Mouse (Mus musculus): ENCODE results near the gene Gm9944. TPM values are rescaled to one million over a fixed set of nuclear protein-coding genes. Genes with fewer than 3 reads are reported as not detected.

Gm9944 gene
- polyA plus RNA-seq (2016; fragmentation: Nextera tagmentation; extraction: Ambion mirVana), result not detected in 2 replicates

DNA sequence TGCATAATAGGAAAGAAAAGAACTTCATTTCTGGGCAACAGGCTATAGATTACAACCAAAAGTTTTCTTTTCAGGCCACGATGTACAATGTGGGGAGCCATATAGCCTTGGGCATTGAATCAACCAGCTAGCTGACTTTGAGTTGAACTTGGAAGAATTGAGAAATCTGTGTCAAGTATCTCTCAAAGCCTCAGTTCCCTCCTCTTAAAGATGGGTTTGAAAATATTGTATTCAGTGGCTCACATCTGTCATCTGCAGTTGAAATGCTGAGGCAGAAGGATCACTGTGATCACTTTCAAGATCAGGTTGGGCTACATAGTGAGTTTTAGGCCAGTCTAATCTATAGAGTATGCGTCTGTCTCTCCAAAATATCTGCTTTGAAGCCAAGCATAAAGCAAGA lies at the start of gene Gm9944:
Gm9944 (minus strand) TSS at position 101 of the 400 bp plus-strand sequence.
- H3K27ac ChIP-seq, result no peak within 1 kb of the TSS
- H3K4me2 ChIP-seq, result no peak within 1 kb of the TSS
- no peak within 1 kb of the TSS for H3K9ac ChIP-seq
- peaks cover 48% of the 10 kb centered on the region; the same call in 1 of the 2 replicates for H3K9me3 ChIP-seq
- no peaks in the 10 kb centered on the region for H3K27me3 ChIP-seq
- 69% methylated on average over 2 of the region's 2 CpGs for WGBS
- no peaks in the 10 kb centered on the region for H3K36me3 ChIP-seq (replicated peaks)
- no peak within 1 kb of the TSS for H3K4me3 ChIP-seq (replicated peaks)
- ATAC-seq (ENCODE audit: low FRiP score), result no peak
- no peaks in the 10 kb centered on the region for H3K4me1 ChIP-seq

DNA sequence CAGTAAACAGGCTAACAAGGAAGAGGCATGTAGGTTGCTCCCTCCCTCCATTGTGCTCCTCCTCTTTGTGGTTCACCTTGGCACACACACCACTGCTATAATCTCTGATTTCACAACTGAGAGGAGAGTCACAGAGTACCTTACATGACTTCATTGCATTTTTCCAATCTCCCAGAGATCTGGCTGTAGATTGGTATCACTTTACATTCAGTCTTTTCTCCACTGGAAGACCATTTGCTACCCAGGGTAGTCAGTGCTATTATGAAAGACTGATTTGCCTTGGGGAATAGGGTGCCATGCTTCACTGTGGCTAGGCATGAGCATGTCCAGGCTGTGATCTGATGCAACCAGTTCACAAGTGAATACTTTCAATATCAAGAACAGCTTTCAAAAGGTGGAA lies 40.2 kb upstream of the Gm9944 start:
- no peaks in the 10 kb centered on the region for H3K4me1 ChIP-seq
- no peak overlapping the region for H3K27ac ChIP-seq
- no peak overlapping the region for H3K4me2 ChIP-seq
- no peak for ATAC-seq (ENCODE audit: low FRiP score)
- no peak overlapping the region for H3K9ac ChIP-seq
- peaks cover 41% of the 10 kb centered on the region; the same call in 1 of the 2 replicates for H3K9me3 ChIP-seq
- no peak overlapping the region for H3K4me3 ChIP-seq (replicated peaks)
- no peaks in the 10 kb centered on the region for H3K36me3 ChIP-seq (replicated peaks)
- H3K27me3 ChIP-seq, result no peaks in the 10 kb centered on the region

DNA sequence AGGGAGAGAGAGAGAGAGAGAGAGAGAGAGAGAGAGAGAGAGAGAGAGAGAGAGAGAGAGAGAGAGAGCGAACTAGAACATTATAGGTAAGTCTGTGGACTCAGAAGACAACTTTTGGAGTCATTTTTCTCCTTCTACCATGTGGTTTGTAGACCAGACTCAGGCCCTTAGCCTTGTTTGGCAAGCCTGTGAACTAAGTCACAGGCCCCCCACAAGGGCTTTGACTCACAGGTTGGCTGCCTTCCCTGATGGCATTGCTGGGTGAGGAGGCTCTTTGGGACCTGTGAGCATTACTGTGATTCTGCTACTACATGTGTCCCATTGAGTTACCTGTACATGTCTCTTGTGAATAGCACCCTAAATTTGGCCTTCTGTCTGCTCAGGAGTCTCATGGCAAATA lies 15.0 kb upstream of the Gm9944 start:
- Histone ChIP-seq H3K36me3 (replicated peaks) (no peaks in the 10 kb centered on the region), H3K27ac (no peak overlapping the region), H3K9ac (no peak overlapping the region), H3K4me3 (replicated peaks) (no peak overlapping the region), H3K9me3 (peaks cover 51% of the 10 kb centered on the region), H3K27me3 (no peaks in the 10 kb centered on the region), H3K4me1 (no peaks in the 10 kb centered on the region), H3K4me2 (no peak overlapping the region)
- ATAC-seq (ENCODE audit: low FRiP score), result no peak
- WGBS, result 43% methylated on average over 1 of the region's 1 CpGs

DNA sequence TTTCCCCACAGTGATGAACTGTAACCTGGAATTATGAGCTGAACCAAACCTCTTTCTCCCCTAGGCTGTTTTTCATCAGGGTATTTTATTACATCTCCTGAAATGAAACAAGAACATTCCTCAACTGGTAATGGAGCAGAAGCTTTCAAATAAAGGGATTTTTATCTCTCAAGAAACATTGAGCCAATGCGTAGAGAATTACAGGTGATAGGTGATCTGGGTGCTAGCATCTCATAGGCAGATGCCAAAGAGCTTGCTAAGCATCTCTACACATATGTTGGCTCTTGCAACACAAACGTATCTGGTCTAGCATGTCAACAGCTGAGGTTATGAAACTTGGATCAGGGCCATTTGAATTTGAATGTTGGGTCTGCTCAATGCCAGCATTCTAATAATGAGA lies 12.1 kb upstream of the Gm9944 start:
- Histone ChIP-seq H3K4me3 (replicated peaks) (no peak overlapping the region), H3K36me3 (replicated peaks) (no peaks in the 10 kb centered on the region), H3K27me3 (no peaks in the 10 kb centered on the region), H3K4me1 (no peaks in the 10 kb centered on the region), H3K9ac (no peak overlapping the region), H3K9me3 (peaks cover 50% of the 10 kb centered on the region), H3K27ac (no peak overlapping the region), H3K4me2 (no peak overlapping the region)
- no peak for ATAC-seq (ENCODE audit: low FRiP score)
- 80% methylated on average over 2 of the region's 2 CpGs for WGBS

DNA sequence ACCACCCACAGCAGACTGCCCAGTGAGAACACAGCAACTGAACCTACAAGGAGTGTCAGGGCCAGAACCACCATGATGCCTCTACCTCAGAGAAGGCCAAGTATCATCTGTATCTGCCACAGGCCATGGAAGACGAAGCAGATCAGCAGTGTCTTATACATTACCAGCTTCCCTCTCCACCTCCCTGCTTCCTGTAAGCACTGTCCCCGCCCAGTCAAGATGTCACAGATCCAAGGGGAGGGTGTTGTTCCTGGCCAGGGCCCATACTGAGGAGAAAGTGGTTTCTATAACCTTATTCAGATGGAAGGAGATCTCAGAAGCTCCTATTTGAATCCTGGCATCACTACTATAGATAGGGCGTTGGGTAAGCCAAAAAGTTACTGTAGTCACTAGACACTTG lies 10.5 kb upstream of the Gm9944 start, which contains the start of gene Aadacl3:
Aadacl3 (minus strand) TSS at position 101 of the 400 bp plus-strand sequence.
- Histone ChIP-seq H3K4me2 (no peak within 1 kb of the TSS), H3K36me3 (replicated peaks) (no peaks in the 10 kb centered on the region), H3K9ac (no peak within 1 kb of the TSS), H3K4me3 (replicated peaks) (no peak within 1 kb of the TSS), H3K9me3 (peaks cover 53% of the 10 kb centered on the region), H3K27ac (no peak within 1 kb of the TSS), H3K4me1 (no peaks in the 10 kb centered on the region), H3K27me3 (no peaks in the 10 kb centered on the region)
- no peak for ATAC-seq (ENCODE audit: low FRiP score)
- 74% methylated on average over 3 of the region's 3 CpGs for WGBS

DNA sequence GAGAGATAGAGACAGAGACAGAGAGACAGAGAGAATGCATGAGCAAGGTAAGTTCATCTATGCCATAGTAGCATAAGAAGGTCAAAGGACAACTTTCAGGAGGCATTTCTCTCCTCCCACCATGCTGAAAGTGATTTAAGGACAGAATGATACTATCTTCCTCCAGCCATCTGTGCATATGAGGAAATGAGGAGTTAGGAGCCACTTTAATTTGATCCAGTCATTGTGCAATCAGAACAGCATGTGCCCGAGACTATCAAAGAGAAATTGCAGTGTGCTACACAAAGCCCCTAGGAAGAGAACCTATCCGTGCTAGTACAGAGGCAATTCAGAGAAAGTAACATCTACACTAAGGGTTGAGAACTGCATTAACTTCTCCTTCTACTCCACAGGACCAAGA lies 4.6 kb downstream of the Gm9944 start:
- ATAC-seq (ENCODE audit: low FRiP score), result no peak
- Histone ChIP-seq H3K4me2 (no peak overlapping the region), H3K27me3 (no peaks in the 10 kb centered on the region), H3K4me3 (replicated peaks) (no peak overlapping the region), H3K27ac (no peak overlapping the region), H3K36me3 (replicated peaks) (no peaks in the 10 kb centered on the region), H3K4me1 (no peaks in the 10 kb centered on the region), H3K9ac (no peak overlapping the region), H3K9me3 (peaks cover 42% of the 10 kb centered on the region)
- 77% methylated on average over 2 of the region's 2 CpGs for WGBS

GRCm38 (mm10) chr4:144441582-144441981 lies 11.5 kb downstream of the Gm9944 start:
- ATAC-seq (ENCODE audit: low FRiP score), result no peak
- Histone ChIP-seq H3K9me3 (peaks cover 47% of the 10 kb centered on the region), H3K27ac (no peak overlapping the region), H3K27me3 (no peaks in the 10 kb centered on the region), H3K4me3 (replicated peaks) (no peak overlapping the region), H3K36me3 (replicated peaks) (no peaks in the 10 kb centered on the region), H3K9ac (no peak overlapping the region), H3K4me2 (no peak overlapping the region), H3K4me1 (no peaks in the 10 kb centered on the region)
- WGBS, result 78% methylated on average over 1 of the region's 1 CpGs

- WGBS, result 90% methylated on average over 3 of the region's 4 CpGs
- no peak overlapping the region for H3K27ac ChIP-seq
- H3K4me3 ChIP-seq (replicated peaks), result no peak overlapping the region
- peaks cover 44% of the 10 kb centered on the region for H3K9me3 ChIP-seq
- H3K4me1 ChIP-seq, result no peaks in the 10 kb centered on the region
- ATAC-seq (ENCODE audit: low FRiP score), result no peak
- H3K27me3 ChIP-seq, result no peaks in the 10 kb centered on the region
- no peak overlapping the region for H3K9ac ChIP-seq
- no peaks in the 10 kb centered on the region for H3K36me3 ChIP-seq (replicated peaks)
- H3K4me2 ChIP-seq, result no peak overlapping the region
Observed at GRCm38 (mm10) chr4:144441095-144441494, 12.0 kb downstream of the Gm9944 start.

GRCm38 (mm10) chr4:144438672-144439071 lies 14.4 kb downstream of the Gm9944 start, which contains the start of gene 1700012P22Rik:
TSS of gene 1700012P22Rik (minus strand) at chr4:144438772.
- H3K36me3 ChIP-seq (replicated peaks), result no peaks in the 10 kb centered on the region
- H3K4me3 ChIP-seq (replicated peaks), result no peak within 1 kb of the TSS
- no peaks in the 10 kb centered on the region for H3K27me3 ChIP-seq
- H3K4me1 ChIP-seq, result no peaks in the 10 kb centered on the region
- H3K4me2 ChIP-seq, result no peak within 1 kb of the TSS
- H3K27ac ChIP-seq, result no peak within 1 kb of the TSS
- H3K9ac ChIP-seq, result no peak within 1 kb of the TSS
- ATAC-seq (ENCODE audit: low FRiP score), result no peak
- peaks cover 33% of the 10 kb centered on the region for H3K9me3 ChIP-seq

DNA sequence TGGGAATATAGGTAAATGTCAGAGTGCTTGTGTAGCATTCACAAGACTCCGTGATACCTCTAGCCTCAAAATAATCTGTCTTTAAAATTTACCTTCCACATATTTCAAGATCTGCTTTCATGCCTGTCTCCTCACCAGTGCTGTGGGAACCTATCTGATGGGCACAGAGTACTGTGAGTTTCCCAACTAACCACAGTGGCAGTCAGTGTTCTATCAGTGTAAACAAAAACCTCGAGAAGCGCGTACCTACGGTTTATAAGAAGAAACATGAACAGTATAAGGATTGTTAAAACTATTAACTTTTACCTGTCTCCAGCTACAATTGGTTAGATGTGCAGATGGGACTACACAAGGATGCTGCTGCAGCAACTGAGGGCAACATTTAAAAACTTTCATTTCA lies 19.9 kb downstream of the Gm9944 start:
- H3K4me3 ChIP-seq (replicated peaks), result no peak overlapping the region
- no peaks in the 10 kb centered on the region for H3K36me3 ChIP-seq (replicated peaks)
- WGBS, result 89% methylated on average over 5 of the region's 5 CpGs
- no peak for ATAC-seq (ENCODE audit: low FRiP score)
- no peaks in the 10 kb centered on the region for H3K27me3 ChIP-seq
- no peak overlapping the region for H3K27ac ChIP-seq
- peaks cover 21% of the 10 kb centered on the region for H3K9me3 ChIP-seq
- H3K4me2 ChIP-seq, result no peak overlapping the region
- H3K4me1 ChIP-seq, result no peaks in the 10 kb centered on the region
- H3K9ac ChIP-seq, result no peak overlapping the region

DNA sequence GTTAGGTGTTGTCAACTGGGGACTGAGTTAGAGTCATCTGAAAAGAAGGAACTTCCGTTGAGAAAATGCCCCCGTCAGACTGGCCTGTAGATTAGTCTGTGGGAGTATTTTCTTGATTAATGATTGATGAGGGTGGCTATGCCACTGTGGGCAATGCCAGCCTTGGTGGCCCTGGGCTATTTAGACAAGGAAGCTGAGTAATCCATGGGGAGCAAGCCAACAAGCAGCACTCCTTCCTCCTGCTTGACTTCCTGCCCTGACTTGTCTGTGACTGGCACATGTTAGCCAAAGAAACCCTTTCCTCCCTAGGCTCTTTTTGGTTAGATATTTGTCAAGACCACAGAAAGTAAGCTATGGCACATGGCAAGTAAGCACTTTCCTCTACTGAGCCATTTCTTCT lies 22.4 kb downstream of the Gm9944 start:
- Histone ChIP-seq H3K27ac (no peak overlapping the region), H3K4me1 (no peaks in the 10 kb centered on the region), H3K4me2 (no peak overlapping the region), H3K9ac (no peak overlapping the region), H3K9me3 (peaks cover 13% of the 10 kb centered on the region; the same call in 1 of the 2 replicates), H3K27me3 (no peaks in the 10 kb centered on the region), H3K36me3 (replicated peaks) (no peaks in the 10 kb centered on the region), H3K4me3 (replicated peaks) (no peak overlapping the region)
- 85% methylated on average over 2 of the region's 2 CpGs for WGBS
- ATAC-seq (ENCODE audit: low FRiP score), result no peak

DNA sequence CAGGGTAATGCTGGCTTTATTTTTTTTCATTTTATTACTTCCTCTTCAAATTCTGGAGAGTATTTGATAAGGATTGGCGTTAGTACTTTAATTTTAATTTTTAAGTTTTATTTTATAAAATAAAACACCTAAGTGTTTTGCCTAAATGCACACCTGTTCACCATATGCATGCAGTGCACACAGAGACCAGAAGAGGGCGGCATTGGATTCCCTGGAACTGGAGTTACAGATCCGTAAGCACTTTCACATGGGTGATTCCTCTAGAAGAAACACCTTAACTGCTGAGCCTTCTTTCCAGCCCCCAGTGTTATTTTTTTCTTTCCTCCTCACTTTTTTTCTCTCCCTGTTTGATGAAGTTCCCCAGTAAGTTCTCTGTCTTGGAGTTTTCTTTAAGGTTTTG lies 24.2 kb downstream of the Gm9944 start:
- 29% methylated on average over 3 of the region's 3 CpGs for WGBS
- Histone ChIP-seq H3K4me1 (no peaks in the 10 kb centered on the region), H3K4me3 (replicated peaks) (no peak overlapping the region), H3K9ac (no peak overlapping the region), H3K27ac (no peak overlapping the region), H3K36me3 (replicated peaks) (no peaks in the 10 kb centered on the region), H3K9me3 (peaks cover 13% of the 10 kb centered on the region; the same call in 1 of the 2 replicates), H3K4me2 (no peak overlapping the region), H3K27me3 (no peaks in the 10 kb centered on the region)
- no peak for ATAC-seq (ENCODE audit: low FRiP score)

GRCm38 (mm10) chr4:144424590-144424989 lies 28.5 kb downstream of the Gm9944 start:
- no peak overlapping the region for H3K27ac ChIP-seq
- H3K9ac ChIP-seq, result no peak overlapping the region
- H3K4me1 ChIP-seq, result no peaks in the 10 kb centered on the region
- ATAC-seq (ENCODE audit: low FRiP score), result no peak
- H3K9me3 ChIP-seq, result peaks cover 11% of the 10 kb centered on the region; the same call in 1 of the 2 replicates
- H3K4me3 ChIP-seq (replicated peaks), result no peak overlapping the region
- no peak overlapping the region for H3K4me2 ChIP-seq
- WGBS, result 77% methylated on average over 5 of the region's 5 CpGs
- H3K36me3 ChIP-seq (replicated peaks), result no peaks in the 10 kb centered on the region
- H3K27me3 ChIP-seq, result no peaks in the 10 kb centered on the region

All from forebrain, embryonic 12.5 days (tissue).